Mouse (Mus musculus): Measurements from ENCODE around the gene Vsx1. TPM values are rescaled to one million over a fixed set of nuclear protein-coding genes. Genes with fewer than 3 reads are reported as not detected.

The Vsx1 gene
- total and polyA plus RNA-seq, 3 experiments, result not detected

- Histone ChIP-seq H3K4me3 (replicated peaks in 1 of 3; ENCODE audit: low read depth in 2 of 3, low read length in 2 of 3, poor library complexity in 1 of 3) (no peak overlapping the region), H3K9me3 (replicated peaks; ENCODE audit: low read length) (peaks cover 9% of the 10 kb centered on the region), H3K4me2 (ENCODE audit: insufficient read depth, low read depth, poor library complexity, severe bottlenecking) (no peak overlapping the region), H3K79me2 (replicated peaks; ENCODE audit: control insufficient read depth, extremely low read depth, insufficient read depth, poor library complexity, severe bottlenecking) (no peaks in the 10 kb centered on the region), H3K27ac (ENCODE audit: insufficient read depth, low read depth) (no peak overlapping the region), H3K36me3 (replicated peaks in 1 of 2; ENCODE audit: control insufficient read depth in 1 of 2, insufficient read depth in 1 of 2, low read length in 1 of 2) (no peaks in the 10 kb centered on the region), H3K9ac (ENCODE audit: insufficient read depth, low read depth) (no peak overlapping the region), H3K4me1 (ENCODE audit: control insufficient read depth in 1 of 2, insufficient read depth in 2 of 2) (peaks cover 0 to 20% of the 10 kb centered on the region in 2 experiments; a peak in 2 of 4 replicates), H3K27me3 (replicated peaks) (no peaks in the 10 kb centered on the region)
- in situ Hi-C loops (cut with MboI; ENCODE audit: low pct_ligation_motif_present, low pct_unique_long_range_greater_than_20kb, low sequenced_read_pairs) (no loop called here), dilution Hi-C loops (cut with MboI; ENCODE audit: extremely low pct_ligation_motif_present, extremely low pct_unique_long_range_greater_than_20kb, low sequenced_read_pairs) (no loop called here)
- no peak for DNase-seq (ENCODE audit: extremely low read depth)
- no peak for TF ChIP-seq USF1 (IDR thresholded peaks at IDR 0.05; ENCODE audit: low read depth, low read length)
- no peak for TF ChIP-seq JUN (IDR thresholded peaks at IDR 0.05; ENCODE audit: insufficient read depth, low read depth, low read length)
- TF ChIP-seq BHLHE40 (IDR thresholded peaks at IDR 0.05; ENCODE audit: low read depth, low read length), result no peak
Observed at GRCm38 (mm10) chr2:150654814-150655213, 34.3 kb downstream of the Vsx1 start.

- Histone ChIP-seq H3K9me3 (replicated peaks; ENCODE audit: low read length) (peaks cover 3% of the 10 kb centered on the region), H3K4me2 (ENCODE audit: insufficient read depth, low read depth, poor library complexity, severe bottlenecking) (no peak overlapping the region), H3K9ac (ENCODE audit: insufficient read depth, low read depth) (no peak overlapping the region), H3K79me2 (replicated peaks; ENCODE audit: control insufficient read depth, extremely low read depth, insufficient read depth, poor library complexity, severe bottlenecking) (no peaks in the 10 kb centered on the region), H3K4me1 (ENCODE audit: control insufficient read depth in 1 of 2, insufficient read depth in 2 of 2) (peaks cover 0 to 9% of the 10 kb centered on the region in 2 experiments; a peak in 1 of 4 replicates), H3K27me3 (replicated peaks) (no peaks in the 10 kb centered on the region), H3K27ac (ENCODE audit: insufficient read depth, low read depth) (no peak overlapping the region), H3K36me3 (replicated peaks in 1 of 2; ENCODE audit: control insufficient read depth in 1 of 2, insufficient read depth in 1 of 2, low read length in 1 of 2) (no peaks in the 10 kb centered on the region), H3K4me3 (replicated peaks in 1 of 3; ENCODE audit: low read depth in 2 of 3, low read length in 2 of 3, poor library complexity in 1 of 3) (no peak overlapping the region)
- TF ChIP-seq NRF1 (IDR thresholded peaks at IDR 0.05; ENCODE audit: low read depth, low read length) (no peak), CHD1 (IDR thresholded peaks at IDR 0.05; ENCODE audit: low read depth, low read length) (no peak), JUN (IDR thresholded peaks at IDR 0.05; ENCODE audit: insufficient read depth, low read depth, low read length) (no peak), MYC (IDR thresholded peaks at IDR 0.05; ENCODE audit: low read depth, low read length) (no peak), JUND (conservative IDR thresholded peaks at IDR 0.05; ENCODE audit: low read depth, low read length) (no peak), MAX (IDR thresholded peaks at IDR 0.05; ENCODE audit: low read length) (no peak), USF1 (IDR thresholded peaks at IDR 0.05; ENCODE audit: low read depth, low read length) (no peak), USF2 (conservative IDR thresholded peaks at IDR 0.05; ENCODE audit: low read depth, low read length) (no peak), HCFC1 (IDR thresholded peaks at IDR 0.05; ENCODE audit: low read depth, low read length) (no peak), CHD2 (IDR thresholded peaks at IDR 0.05; ENCODE audit: low read length) (no peak), RCOR1 (conservative IDR thresholded peaks at IDR 0.05; ENCODE audit: low read depth, low read length) (no peak), EP300 (IDR thresholded peaks at IDR 0.05; ENCODE audit: low read length) (no peak), PAX5 (IDR thresholded peaks at IDR 0.05; ENCODE audit: low read length) (no peak), MEF2A (IDR thresholded peaks at IDR 0.05; ENCODE audit: borderline replicate concordance, low read depth, low read length) (no peak), ZC3H11A (IDR thresholded peaks at IDR 0.05; ENCODE audit: low read depth, low read length) (no peak)
- in situ Hi-C loops (cut with MboI; ENCODE audit: low pct_ligation_motif_present, low pct_unique_long_range_greater_than_20kb, low sequenced_read_pairs), result no loop called here
- no peak for DNase-seq (ENCODE audit: extremely low read depth)
- dilution Hi-C loops (cut with MboI; ENCODE audit: extremely low pct_ligation_motif_present, extremely low pct_unique_long_range_greater_than_20kb, low sequenced_read_pairs), result no loop called here
Observed at GRCm38 (mm10) chr2:150651366-150651765, 37.8 kb downstream of the Vsx1 start.
